Mouse (Mus musculus) intestine, embryonic 15.5 days (tissue): ENCODE measurements around the gene Eif3l. TPM values are rescaled to one million over a fixed set of nuclear protein-coding genes. Genes with fewer than 3 reads are reported as not detected.
A peak's percentile ranks its signal among the peaks of the same experiment; 100 is the strongest.
"Not testable (repeated sequence)": the region's sequence is repeated elsewhere in the genome, so short reads cannot be mapped to it uniquely, and the experiment has no call there.

Source experiments
- ATAC-seq: fragments of 200-750 bp; cut with Nextera tagmentation; 2 replicates; pipeline ENCODE4 v1.8.0; 2017; ENCODE audit warnings: moderate TSS enrichment, moderate library complexity
- H3K27ac ChIP-seq: fragments of 300-500 bp; sonication (generic); 2 replicates; pipeline ENCODE4 v1.5.1; 2015; ENCODE audit warnings: mild to moderate bottlenecking, inconsistent platforms
- H3K27me3 ChIP-seq: fragments of 300-500 bp; sonication (generic); replicated peaks from 2 replicates; pipeline ENCODE4 v1.6.1; 2015; ENCODE audit warnings: inconsistent platforms
- H3K36me3 ChIP-seq: fragments of 300-500 bp; sonication (generic); 2 replicates; pipeline ENCODE4 v1.6.1; 2015; ENCODE audit warnings: inconsistent platforms
- H3K4me1 ChIP-seq: fragments of 300-500 bp; sonication (generic); replicated peaks from 2 replicates; pipeline ENCODE4 v1.6.1; 2015; ENCODE audit warnings: inconsistent platforms
- H3K4me2 ChIP-seq: fragments of 300-500 bp; sonication (generic); replicated peaks from 2 replicates; pipeline ENCODE4 v1.6.1; 2015; ENCODE audit warnings: mild to moderate bottlenecking, inconsistent platforms
- H3K4me3 ChIP-seq: fragments of 300-500 bp; sonication (generic); replicated peaks from 2 replicates; pipeline ENCODE4 v1.5.1; 2015; ENCODE audit warnings: inconsistent platforms
- H3K9ac ChIP-seq: fragments of 300-500 bp; sonication (generic); 2 replicates; pipeline ENCODE4 v1.6.1; 2015; ENCODE audit warnings: inconsistent platforms
- H3K9me3 ChIP-seq: fragments of 300-500 bp; sonication (generic); 2 replicates; pipeline ENCODE4 v1.6.1; 2016; ENCODE audit warnings: inconsistent platforms
- WGBS: fragments of 180-500 bp; shearing (Covaris S2); methylation state at CpG from one replicate; pipeline ENCODE4 v1.1.7; 2015; 5-methylcytosine and 5-hydroxymethylcytosine counted together
- polyA plus RNA-seq: library from polyadenylated mRNA; unstranded; fragments of >200 nt; fragmentation: Nextera tagmentation; extraction: Ambion mirVana; gene quantifications from 2 replicates; pipeline ENCODE4 v1.2.1, GENCODE M21; 2015

Eif3l gene
- polyA plus RNA-seq = 229 and 241 TPM in 2 replicates

- Histone ChIP-seq H3K27me3 (no peaks in the 10 kb centered on the region), H3K9me3 (no peaks in the 10 kb centered on the region), H3K27ac (peak within 1 kb of the TSS; percentile 90), H3K4me2 (peak within 1 kb of the TSS; percentile 79), H3K4me3 (peak within 1 kb of the TSS; percentile 94), H3K36me3 (peaks cover 13% of the 10 kb centered on the region), H3K4me1 (peaks cover 20% of the 10 kb centered on the region), H3K9ac (peak within 1 kb of the TSS; percentile 94)
- WGBS = under 1% methylated on average over 49 of the region's 49 CpGs
- ATAC-seq = peak; percentile 90
Observed at GRCm38 (mm10) chr15:79074913-79075532, at the start of gene Eif3l. TSS of gene Eif3l (plus strand) at chr15:79075179.

GRCm38 (mm10) chr15:79025687-79026308, 49.2 kb upstream of the Eif3l start:
- H3K4me1 ChIP-seq = peaks cover 34% of the 10 kb centered on the region
- no peak for ATAC-seq
- peak overlapping the region; percentile 34 for H3K9ac ChIP-seq
- WGBS = 14% methylated on average over 16 of the region's 18 CpGs
- H3K4me2 ChIP-seq = peak overlapping the region; percentile 85
- no peaks in the 10 kb centered on the region for H3K9me3 ChIP-seq
- H3K27me3 ChIP-seq = no peaks in the 10 kb centered on the region
- no peaks in the 10 kb centered on the region for H3K36me3 ChIP-seq
- H3K27ac ChIP-seq = peak overlapping the region; percentile 59
- no peak overlapping the region for H3K4me3 ChIP-seq

- peak overlapping the region; percentile 99 for H3K9ac ChIP-seq
- H3K4me3 ChIP-seq = peak overlapping the region; percentile 85
- peak overlapping the region; percentile 98 for H3K27ac ChIP-seq
- H3K27me3 ChIP-seq = no peaks in the 10 kb centered on the region
- peak overlapping the region; percentile 85 for H3K4me2 ChIP-seq
- WGBS = 48% methylated on average over 14 of the region's 14 CpGs
- peaks cover 41% of the 10 kb centered on the region for H3K4me1 ChIP-seq
- no peaks in the 10 kb centered on the region for H3K9me3 ChIP-seq
- no peaks in the 10 kb centered on the region for H3K36me3 ChIP-seq
- no peak for ATAC-seq
Observed at GRCm38 (mm10) chr15:79026511-79027290, 48.3 kb upstream of the Eif3l start.

- H3K4me1 ChIP-seq = peaks cover 45% of the 10 kb centered on the region
- ATAC-seq = no peak
Observed at GRCm38 (mm10) chr15:79027291-79028205, 47.4 kb upstream of the Eif3l start.

GRCm38 (mm10) chr15:79028237-79028738, 46.7 kb upstream of the Eif3l start, which contains the start of gene H1f0:
TSS of gene H1f0 (plus strand) at chr15:79028450.
- Histone ChIP-seq H3K27me3 (no peaks in the 10 kb centered on the region), H3K4me3 (peak within 1 kb of the TSS; percentile 85), H3K4me2 (peak within 1 kb of the TSS; percentile 85), H3K27ac (peak within 1 kb of the TSS; percentile 98), H3K9me3 (no peaks in the 10 kb centered on the region), H3K36me3 (no peaks in the 10 kb centered on the region), H3K4me1 (peaks cover 42% of the 10 kb centered on the region), H3K9ac (peak within 1 kb of the TSS; percentile 99)
- 0% methylated on average over 58 of the region's 58 CpGs for WGBS
- ATAC-seq = peak; percentile 71

More at GRCm38 (mm10) chr15:79027291-79028205, 47.4 kb upstream of the Eif3l start:
- Histone ChIP-seq H3K9ac (peak overlapping the region; percentile 99), H3K9me3 (no peaks in the 10 kb centered on the region), H3K27me3 (no peaks in the 10 kb centered on the region), H3K36me3 (no peaks in the 10 kb centered on the region), H3K27ac (peak overlapping the region; percentile 98), H3K4me2 (peak overlapping the region; percentile 85), H3K4me3 (peak overlapping the region; percentile 85)
- WGBS = 6% methylated on average over 43 of the region's 46 CpGs

- 20% methylated on average over 16 of the region's 16 CpGs for WGBS
- Histone ChIP-seq H3K9me3 (no peaks in the 10 kb centered on the region), H3K9ac (peak overlapping the region; percentile 99), H3K4me1 (peaks cover 42% of the 10 kb centered on the region), H3K27ac (peak overlapping the region; percentile 98), H3K4me2 (peak overlapping the region; percentile 85), H3K27me3 (no peaks in the 10 kb centered on the region), H3K36me3 (no peaks in the 10 kb centered on the region), H3K4me3 (peak overlapping the region; percentile 85)
- no peak for ATAC-seq
Observed at GRCm38 (mm10) chr15:79028823-79029484, 46.0 kb upstream of the Eif3l start.

- Histone ChIP-seq H3K9me3 (no peaks in the 10 kb centered on the region), H3K27me3 (no peaks in the 10 kb centered on the region), H3K4me2 (peak overlapping the region; percentile 85), H3K4me3 (peak overlapping the region; percentile 85), H3K9ac (peak overlapping the region; percentile 99), H3K27ac (peak overlapping the region; percentile 82), H3K36me3 (no peaks in the 10 kb centered on the region), H3K4me1 (peaks cover 42% of the 10 kb centered on the region)
- no peak for ATAC-seq
- 2% methylated on average over 11 of the region's 11 CpGs for WGBS
Observed at GRCm38 (mm10) chr15:79029519-79030241, 45.3 kb upstream of the Eif3l start.

- H3K4me1 ChIP-seq = peaks cover 32% of the 10 kb centered on the region
- H3K36me3 ChIP-seq = no peaks in the 10 kb centered on the region
- peak; percentile 88 for ATAC-seq
- H3K27ac ChIP-seq = peak overlapping the region; percentile 82
- H3K27me3 ChIP-seq = no peaks in the 10 kb centered on the region
- H3K9me3 ChIP-seq = no peaks in the 10 kb centered on the region
- peak overlapping the region; percentile 99 for H3K9ac ChIP-seq
- under 1% methylated on average over 52 of the region's 52 CpGs for WGBS
- H3K4me2 ChIP-seq = peak overlapping the region; percentile 85
- H3K4me3 ChIP-seq = peak overlapping the region; percentile 85
Observed at GRCm38 (mm10) chr15:79030551-79031435, 44.2 kb upstream of the Eif3l start.

- H3K9me3 ChIP-seq, H3K27me3 ChIP-seq, H3K27ac ChIP-seq, ATAC-seq, H3K36me3 ChIP-seq, H3K9ac ChIP-seq: not testable (repeated sequence)
- H3K4me1 ChIP-seq = peaks cover 23% of the 10 kb centered on the region
- 85% methylated on average over 5 of the region's 5 CpGs for WGBS
- H3K4me2 ChIP-seq = peak overlapping the region; percentile 85
- H3K4me3 ChIP-seq = 0 out of 2 replicates have a peak overlapping the region, but pooled peaks have one; percentile 10
Observed at GRCm38 (mm10) chr15:79031908-79032307, 43.1 kb upstream of the Eif3l start.

GRCm38 (mm10) chr15:79037913-79038328, 37.1 kb upstream of the Eif3l start:
- H3K9me3 ChIP-seq = no peaks in the 10 kb centered on the region
- H3K4me3 ChIP-seq = no peak overlapping the region
- 11% methylated on average over 14 of the region's 14 CpGs for WGBS
- peak; percentile 55 for ATAC-seq
- H3K4me1 ChIP-seq = peaks cover 35% of the 10 kb centered on the region
- 0 out of 2 replicates have a peak overlapping the region, but pooled peaks have one; percentile 24 for H3K27ac ChIP-seq
- no peak overlapping the region for H3K9ac ChIP-seq
- H3K27me3 ChIP-seq = peaks cover 20% of the 10 kb centered on the region
- H3K36me3 ChIP-seq = no peaks in the 10 kb centered on the region
- H3K4me2 ChIP-seq = peak overlapping the region; percentile 7
